Mouse (Mus musculus): ENCODE results near the gene Sarm1.
A peak's percentile ranks its signal among the peaks of the same experiment; 100 is the strongest.

Gene Sarm1

GRCm38 (mm10) chr11:78463286-78464036, 34.1 kb downstream of the Sarm1 start:
- no peak for DNase-seq

DNA sequence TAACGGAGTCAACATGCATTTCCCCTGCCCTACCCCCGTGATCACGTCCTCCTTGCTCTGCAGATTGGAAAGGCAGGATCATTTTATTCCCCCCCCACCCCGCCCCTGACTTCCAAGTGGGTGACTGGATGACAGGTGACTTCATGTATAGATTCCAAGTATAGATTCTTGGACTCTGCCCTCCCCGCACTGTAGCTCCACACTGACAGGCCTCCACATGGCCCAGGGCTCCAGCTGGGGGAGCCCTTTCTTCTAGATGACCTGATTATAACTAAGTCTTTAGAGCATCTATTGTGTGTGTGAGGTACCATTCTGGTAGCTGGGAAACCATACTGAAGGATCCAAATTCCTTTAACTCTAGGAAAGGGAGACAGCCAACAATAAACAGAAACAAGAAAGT, 34.9 kb downstream of the Sarm1 start:
- DNase-seq, result no peak

DNA sequence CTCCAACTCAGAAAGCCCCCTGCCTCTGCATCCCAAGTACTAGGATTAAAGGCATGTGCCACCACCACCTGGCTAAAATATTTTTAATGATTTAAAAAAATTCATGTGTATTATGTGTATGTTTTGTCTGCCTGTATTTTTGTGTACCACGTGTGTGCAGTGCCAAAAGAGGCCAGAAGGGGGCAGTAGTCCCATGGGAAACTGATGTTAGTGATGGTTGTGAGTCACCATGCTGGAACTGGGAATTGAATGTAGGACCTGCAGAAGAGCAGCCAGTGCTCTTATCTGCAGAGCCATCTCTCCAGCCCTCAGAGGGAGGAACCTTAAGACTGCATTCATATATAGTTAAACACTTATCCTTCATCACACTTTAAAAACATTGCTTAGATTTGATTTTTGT, 35.7 kb downstream of the Sarm1 start:
- no peak for DNase-seq

GRCm38 (mm10) chr11:78458740-78459139, 38.8 kb downstream of the Sarm1 start:
- DNase-seq, result no peak

DNA sequence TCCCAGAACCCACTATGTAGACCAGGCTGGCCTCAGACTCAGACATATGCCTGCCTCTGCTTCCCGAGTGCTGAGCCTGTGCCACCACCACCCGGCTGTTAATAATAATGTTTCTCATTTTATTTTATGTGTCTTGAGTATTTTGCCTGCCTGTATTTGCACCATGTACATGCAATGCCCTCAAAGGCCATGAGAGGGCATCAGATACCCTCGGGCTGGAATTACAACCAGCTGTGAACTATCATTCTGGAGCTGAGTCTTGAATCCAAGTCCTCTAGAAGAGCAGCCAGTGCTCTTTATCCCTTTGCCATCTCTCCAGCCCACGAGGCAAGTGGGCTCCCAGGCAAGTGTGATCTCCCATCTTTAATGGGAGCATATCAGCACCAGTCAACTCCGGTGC, 42.2 kb downstream of the Sarm1 start:
- DNase-seq, result peak; percentile 67

GRCm38 (mm10) chr11:78454276-78454675, 43.3 kb downstream of the Sarm1 start:
- no peak for DNase-seq

DNA sequence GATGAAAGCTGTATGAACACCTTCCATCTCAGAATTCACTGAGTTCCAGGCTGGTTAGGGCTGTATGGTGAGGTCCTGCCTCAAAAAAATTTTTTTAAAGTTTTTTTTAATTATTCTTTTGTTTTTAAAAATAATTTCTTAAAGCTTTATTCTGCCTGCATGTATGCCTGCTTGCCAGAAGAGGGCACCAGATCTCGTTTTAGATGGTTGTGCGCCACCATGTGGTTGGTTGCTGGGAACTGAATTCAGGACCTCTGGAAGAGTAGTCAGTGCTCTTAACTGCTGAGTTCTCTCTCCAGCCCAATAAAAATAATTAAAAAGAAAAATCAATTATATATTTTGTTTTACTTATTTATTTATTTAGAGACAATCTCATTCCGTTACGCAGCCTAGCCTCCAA, 43.9 kb downstream of the Sarm1 start:
- peak; percentile 74 for DNase-seq

- DNase-seq, result no peak
Measured at GRCm38 (mm10) chr11:78450337-78450736, 47.2 kb downstream of the Sarm1 start.

DNA sequence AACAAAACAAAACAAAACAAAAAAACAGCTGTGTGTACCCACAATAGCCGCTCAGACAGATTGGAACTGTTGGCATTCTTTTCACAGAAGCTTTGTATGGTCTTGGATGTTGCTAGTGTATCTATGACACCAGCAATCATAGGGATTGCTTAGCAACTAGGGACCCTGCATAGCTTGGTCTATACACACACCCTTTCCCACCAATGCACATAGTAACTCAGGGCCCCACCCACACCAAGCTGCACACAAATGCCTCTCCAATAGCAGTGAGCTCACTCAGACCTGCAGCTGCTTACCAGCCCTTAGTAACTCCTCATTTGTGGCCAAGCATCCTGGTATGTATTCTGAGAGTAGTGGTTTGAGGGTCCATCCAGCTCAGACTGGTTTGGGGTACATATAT, 49.3 kb downstream of the Sarm1 start:
- no peak for DNase-seq

DNA sequence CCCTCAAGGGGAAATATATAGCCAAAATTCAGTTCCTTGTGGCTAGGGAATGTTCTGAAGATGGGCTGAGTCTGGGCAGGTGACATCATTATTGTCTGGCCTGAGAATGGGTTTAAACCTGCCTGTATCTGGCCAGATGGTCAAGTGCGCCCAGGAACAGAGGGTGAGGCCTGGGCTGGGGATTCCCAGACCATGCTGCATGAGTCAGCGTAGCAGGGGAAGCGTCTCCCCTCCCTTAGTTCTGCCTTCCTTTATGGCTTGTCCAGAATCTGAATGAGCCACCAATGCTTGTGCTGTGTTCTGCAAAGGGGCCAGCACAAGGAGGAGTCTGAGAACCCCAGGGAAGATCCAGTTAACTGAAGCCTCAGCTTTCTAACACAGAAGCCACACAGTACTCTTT, 50.4 kb downstream of the Sarm1 start:
- no peak for DNase-seq

- no peak for DNase-seq
Measured at GRCm38 (mm10) chr11:78443115-78443514, 54.4 kb downstream of the Sarm1 start.

DNA sequence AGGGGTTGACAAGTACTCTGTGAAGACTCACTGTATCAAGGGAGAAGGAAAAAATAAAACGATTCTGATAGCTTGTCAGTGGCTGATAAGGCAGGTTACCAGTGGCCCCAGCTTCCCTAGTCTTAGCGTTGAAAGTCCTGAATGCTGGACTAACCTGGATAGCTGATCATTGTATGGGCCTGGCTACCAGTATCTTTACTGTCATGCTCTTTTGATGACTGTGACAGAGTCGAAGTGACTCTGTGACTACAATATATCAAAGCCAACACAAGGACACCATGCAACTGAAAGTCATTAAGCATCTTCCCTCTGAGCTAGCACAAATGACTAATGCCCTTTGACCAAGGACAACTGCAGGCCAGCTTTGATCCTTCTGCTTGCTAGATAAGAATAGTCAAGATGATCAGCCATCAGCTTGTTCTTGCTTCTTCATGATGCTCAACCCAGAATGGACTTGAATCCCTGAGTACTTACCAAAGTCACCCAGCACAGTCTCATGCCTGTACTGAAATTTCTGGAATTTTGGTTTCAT, 59.1 kb downstream of the Sarm1 start:
- no peak for DNase-seq

GRCm38 (mm10) chr11:78437182-78437581, 60.4 kb downstream of the Sarm1 start:
- no peak for DNase-seq

DNA sequence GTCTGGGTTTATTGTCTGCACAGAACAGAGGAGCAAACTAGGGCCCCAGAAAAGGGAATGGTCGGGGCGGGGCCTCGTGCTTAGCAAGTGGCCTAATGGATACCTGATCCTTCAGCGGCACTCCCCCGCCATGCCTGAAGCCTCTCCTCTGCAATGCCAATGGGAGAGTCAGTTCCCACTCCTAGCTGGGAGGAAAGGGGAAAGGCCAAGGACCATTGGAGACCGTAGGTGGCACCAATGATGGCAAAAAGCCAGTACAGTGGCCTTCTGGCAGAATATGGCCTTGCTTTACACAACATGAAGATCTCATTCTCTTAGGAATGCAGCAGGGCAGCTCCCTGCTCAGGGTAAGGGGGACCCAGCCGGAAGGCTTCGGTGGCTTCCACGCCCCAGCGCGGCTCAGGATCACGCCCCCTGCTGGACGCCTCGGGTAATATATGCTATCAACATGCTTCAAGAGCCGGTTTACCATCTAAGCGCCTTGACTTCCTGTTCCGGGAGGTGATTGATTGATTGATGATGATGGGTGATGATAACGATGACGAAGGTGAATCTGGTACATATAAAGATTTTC, 61.7 kb downstream of the Sarm1 start:
- DNase-seq, result peak; percentile 60

DNA sequence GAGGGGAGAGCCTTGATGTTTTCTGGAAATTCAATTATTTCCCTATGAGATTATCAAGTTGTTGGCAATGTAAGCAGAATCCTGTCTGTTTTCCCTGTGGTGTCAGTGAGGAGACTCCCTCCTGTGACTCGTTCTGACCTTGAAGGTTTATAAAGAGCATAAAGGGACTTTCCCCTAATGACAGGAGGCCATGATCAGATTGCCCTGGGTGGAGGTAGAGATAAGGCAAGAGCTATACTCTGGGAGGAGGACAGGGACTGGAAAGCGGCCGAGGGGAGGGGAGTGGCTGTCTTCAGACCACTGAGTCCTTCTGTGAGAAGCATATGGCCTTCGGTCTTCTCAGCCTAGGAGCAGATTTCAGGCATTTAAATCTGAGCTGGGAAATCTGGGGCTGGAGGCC, 63.5 kb downstream of the Sarm1 start:
- no peak for DNase-seq

GRCm38 (mm10) chr11:78431176-78431575, 66.4 kb downstream of the Sarm1 start:
- DNase-seq, result peak; percentile 73

DNA sequence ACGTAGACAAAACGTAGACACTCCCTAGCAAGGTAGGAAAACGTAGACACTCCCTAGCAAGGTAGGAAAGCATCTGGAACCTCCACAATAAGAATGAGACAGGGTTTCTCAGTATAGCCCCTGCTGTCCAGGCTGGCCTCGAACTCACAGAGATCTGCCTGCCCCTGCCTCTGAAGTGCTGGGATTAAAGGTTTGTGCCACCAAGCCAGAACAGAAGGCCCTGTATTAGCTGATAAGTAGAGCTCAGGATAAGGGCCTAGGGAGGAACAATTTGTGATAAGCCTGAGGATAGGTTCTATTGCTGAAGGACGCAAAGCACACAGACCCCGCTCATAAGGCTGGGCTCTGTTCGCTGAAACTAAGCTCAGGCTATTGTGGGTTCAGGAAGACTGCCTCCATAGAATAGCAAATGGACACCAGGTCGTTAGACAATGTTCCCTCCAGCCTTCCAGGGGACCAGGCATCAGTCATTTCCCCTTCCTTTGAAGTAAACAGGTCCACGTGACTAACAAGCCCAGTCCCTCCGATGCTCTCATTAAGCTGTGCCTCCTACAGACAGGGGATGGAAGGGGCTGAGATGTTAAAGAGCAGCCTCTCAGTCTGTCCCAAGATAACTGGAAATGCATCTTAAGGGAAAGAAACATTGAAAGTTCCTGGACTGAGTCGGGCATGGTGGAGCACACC, 67.2 kb downstream of the Sarm1 start:
- no peak for DNase-seq

GRCm38 (mm10) chr11:78428309-78428708, 69.2 kb downstream of the Sarm1 start:
- DNase-seq, result no peak

DNA sequence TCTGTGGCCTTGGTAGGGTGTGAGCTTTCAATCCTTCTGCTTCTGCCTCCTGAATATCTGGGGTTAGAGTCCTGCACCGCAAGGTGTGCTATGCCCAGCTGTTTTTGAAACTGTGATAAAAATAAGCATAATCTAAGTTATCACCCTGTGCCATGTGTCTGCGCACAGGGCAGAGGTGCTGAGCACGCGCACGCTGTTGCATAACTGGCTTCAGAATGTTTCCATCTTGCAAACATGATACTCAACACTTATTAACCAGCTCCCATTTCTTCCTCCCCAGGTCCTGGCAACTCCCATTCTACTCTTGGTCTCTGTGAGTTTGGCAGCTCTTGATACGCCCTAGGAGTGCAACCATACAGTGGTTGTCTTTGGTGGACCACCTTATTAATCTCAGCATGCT, 69.9 kb downstream of the Sarm1 start:
- DNase-seq, result peak; percentile 63

- no peak for DNase-seq
Measured at GRCm38 (mm10) chr11:78425572-78425971, 72.0 kb downstream of the Sarm1 start.

DNA sequence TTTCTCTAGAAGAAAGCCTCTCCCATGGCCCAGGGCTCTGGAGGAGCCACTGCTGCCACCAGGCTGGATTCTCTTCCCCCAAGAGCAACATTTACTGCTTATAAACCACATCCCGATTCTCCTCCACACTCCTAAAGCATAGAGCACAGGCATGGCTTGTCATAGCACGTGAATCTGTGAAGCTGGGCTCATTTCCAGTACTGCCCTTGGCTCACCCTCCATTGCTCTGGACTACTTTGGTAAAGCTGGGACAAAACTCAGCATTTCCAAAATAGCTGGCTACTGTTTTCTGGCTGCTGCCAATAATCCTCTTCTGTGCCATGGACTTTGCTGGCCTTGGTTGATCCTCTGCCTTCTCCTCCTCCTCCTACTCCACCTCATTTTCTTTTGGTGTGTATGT, 73.2 kb downstream of the Sarm1 start:
- DNase-seq, result peak; percentile 57

All from kidney, adult 18-20 months (tissue).